Mouse (Mus musculus): ENCODE measurements around the gene Thsd4. TPM values are rescaled to one million over a fixed set of nuclear protein-coding genes. Genes with fewer than 3 reads are reported as not detected.
"Not testable (repeated sequence)": the region's sequence is repeated elsewhere in the genome, so short reads cannot be mapped to it uniquely, and the experiment has no call there.

Gene Thsd4
- total RNA-seq, 2 experiments from 2014 or later = 19.5 to 22.7 TPM

DNA sequence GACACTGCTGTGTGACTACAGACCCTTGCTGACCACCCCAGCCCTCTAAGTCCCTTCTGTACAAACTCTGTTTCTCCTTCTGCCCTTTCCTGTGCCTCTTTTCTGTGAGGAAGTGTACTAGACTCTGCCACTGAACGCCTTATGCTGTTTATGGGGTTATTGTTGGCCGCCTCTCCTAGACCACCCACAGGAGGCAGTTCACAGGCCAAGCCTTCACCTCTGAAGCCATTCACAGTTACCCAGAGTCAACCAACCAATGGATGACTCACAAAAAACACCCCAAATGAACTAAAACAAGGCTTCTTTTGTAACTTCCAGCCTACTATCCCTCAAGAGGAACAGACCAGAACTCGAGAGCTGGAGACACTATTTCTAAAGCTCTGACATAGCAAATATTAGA, 520.4 kb downstream of the Thsd4 start:
- DNase-seq (ENCODE audit: low spot score in 2 of 2) = no peak

DNA sequence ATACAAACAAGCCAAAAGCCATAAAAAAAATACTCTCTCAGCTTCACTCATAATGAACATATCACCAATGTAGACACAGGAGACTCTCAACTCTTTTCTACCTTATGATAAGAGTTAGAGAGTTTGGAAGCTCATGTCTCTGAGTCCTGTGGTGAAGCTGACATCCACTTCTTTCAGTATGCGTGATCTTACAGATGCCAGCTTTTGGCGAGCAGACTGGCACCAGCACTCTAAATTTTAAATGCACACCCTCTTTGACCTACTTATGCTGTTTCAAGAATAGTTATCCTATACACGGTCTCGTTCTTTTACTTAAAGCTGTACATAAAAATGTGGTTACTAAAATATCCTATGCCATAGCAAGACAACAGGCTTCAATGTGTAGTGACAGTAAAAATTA, 524.1 kb downstream of the Thsd4 start:
- DNase-seq (ENCODE audit: low spot score in 2 of 2) = no peak

DNA sequence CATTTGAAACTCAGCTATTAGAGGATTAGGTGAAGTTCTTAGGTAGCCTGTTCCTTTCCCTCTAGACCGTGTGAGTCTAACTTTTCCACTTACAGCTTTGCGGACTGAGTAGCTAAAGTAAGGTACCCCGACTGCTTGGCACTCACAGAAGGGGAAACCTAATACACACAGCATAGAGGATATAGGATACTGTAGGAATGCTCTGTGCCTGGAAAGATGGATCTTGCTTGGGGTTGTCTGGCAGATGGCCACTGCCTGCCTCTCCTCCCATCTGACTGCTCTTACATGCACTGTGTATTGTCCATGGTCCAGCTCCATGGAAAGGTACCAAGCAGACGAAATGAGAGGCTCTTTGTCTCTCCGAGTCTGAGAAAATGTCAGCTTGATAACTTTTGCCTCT, 530.4 kb downstream of the Thsd4 start:
- no peak for DNase-seq (ENCODE audit: low spot score in 2 of 2)

DNA sequence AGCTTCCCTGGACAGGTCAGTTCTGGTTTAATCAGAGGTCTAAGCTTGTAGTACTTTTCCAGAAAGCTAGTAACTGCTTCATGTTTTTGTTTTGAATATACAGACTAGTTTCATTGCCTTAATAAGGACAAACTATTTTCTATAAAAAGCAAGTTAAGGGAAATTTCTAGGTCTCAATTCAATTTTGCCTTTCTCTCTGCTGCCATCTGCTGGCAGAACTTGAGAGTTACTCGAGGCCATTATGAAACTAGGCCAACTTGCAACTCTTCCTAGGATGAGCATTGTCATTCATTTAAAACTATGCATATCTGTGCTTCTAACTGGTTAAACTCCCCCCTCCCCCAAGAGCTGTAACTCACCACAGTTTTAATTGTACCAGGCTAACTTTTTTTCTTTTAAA, 532.0 kb downstream of the Thsd4 start:
- peak; percentile 79 to 82 for DNase-seq (ENCODE audit: low spot score in 2 of 2)

DNA sequence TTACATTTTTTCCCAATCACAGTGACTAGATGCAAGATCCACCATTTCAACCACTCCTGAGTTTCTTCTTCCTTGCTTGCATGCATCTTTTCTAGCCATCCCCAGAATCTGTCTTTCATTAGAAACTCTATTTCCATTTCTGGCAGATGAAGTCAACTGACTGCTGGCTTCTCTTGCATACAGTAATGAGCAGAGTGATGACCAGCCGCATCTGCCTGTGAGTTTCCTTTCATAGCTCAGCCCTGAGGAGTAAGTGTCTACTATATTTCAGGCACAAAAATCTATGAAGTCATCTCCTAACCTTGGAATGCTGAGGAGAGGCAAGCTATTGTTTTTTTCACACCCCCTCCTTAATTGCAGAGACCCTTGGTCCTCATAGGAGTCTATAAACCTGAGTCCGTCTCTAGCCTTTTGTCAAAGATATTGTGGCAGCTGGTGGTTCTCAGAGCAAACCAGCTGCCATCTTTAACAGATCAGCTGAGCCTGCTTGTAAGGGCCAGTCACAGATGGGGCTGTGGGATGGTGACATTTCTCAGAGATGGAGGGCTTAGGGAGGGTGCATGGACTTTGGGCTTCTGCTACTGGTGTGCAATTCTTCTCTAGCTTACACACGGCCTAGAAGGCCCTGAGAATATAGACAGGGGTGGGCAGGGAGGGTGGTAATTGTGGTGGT, 535.8 kb downstream of the Thsd4 start:
- DNase-seq (ENCODE audit: low spot score in 2 of 2) = no peak

DNA sequence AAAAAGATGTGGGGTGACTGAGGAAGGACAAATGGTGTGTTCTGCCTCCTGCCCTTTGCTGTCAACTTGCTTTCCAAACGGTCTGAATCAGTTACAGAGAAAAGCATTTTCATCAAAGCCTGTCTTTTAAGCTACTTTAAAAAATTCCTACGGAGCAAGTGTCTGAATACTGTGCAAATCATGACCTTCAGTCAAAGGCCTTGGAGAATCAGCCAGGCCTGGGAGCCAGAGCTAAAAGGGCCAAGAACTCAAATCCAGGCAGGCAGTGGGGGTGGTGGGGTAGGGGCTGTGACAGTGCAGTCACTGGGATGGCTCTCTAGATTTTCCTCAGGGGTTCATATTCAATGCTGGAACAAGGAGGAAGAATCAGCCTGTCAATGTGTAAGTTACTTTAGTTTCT, 540.7 kb downstream of the Thsd4 start:
- no peak for DNase-seq (ENCODE audit: low spot score in 2 of 2)

DNA sequence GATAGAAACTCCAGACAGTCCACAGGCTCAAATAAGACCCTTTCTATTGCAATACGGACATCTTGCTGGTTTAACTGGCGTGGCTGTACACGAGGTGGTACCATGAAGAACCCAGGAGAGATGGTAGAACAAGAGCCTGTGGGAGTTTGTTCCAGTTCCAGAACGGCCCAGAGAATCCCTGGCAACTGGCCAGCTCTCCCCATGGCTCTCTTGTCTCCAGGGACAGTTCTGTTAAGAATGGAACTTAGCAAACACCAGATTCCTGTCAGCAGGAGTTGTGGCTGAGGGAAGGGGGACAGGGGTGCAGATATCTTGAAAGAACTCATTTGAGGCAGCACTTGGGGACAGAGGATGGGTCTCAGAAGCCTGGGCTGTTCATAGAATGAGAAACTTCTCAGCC, 550.6 kb downstream of the Thsd4 start:
- DNase-seq (ENCODE audit: low spot score in 2 of 2) = no peak

DNA sequence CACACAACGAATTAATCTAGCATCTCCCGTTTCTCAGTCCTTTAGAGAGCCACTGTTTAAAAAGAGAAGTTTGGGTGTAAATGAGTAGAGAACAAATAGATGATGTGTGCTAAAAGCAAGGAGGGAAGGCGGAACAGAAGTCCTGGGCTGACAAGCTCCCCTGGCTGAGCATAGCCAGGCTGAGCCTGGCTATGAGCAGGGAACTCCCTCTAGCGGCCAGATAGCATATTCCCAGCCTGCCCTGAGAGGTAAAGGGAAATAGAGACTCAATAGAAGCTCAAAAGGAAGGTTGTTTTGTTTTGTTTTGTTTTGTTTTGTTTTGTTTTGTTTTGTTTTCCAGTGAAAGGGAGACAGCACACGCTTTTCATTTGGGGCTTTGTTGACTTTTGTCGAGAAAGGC, 552.5 kb downstream of the Thsd4 start:
- peak; percentile 69 to 75 for DNase-seq (ENCODE audit: low spot score in 2 of 2)

DNA sequence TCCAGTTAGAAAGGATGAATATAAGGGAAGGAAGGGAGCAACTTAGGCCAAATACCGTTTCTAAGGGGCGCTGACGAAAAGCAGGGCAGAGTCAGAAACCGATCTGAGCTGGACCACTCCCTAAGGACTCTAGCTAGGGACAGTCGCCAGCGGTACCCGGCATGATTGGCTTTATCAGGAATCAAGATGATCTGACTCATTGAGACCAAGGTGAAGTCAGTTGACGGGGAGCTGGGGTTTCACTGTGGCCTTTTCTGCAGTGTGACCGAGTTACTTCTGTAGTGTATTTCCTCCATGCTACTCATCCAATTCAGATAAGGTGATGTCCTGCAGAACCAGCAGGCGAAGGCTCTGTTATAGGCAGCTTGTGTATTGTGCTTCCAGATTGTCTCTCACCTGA, 556.8 kb downstream of the Thsd4 start:
- DNase-seq (ENCODE audit: low spot score in 2 of 2) = no peak

DNA sequence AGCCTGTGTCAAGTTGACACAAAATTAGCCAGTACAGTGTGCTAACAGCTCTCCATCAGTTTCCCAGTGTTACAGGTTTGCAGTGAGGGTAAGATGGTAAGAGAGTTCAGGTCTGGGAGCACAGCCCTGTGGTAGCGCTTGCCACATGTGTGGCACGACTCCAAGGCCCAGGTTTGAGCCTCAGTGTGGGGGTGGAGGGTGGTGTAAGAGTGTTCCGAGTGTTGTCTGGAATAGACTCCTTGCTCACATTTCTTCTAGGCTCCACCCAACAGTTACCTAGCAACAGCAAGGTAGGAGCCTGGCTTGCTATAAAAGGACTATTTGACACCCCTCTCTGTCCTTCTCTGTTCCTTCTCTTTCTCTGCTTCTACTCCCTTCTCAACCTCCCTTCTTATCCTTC, 557.5 kb downstream of the Thsd4 start:
- no peak for DNase-seq (ENCODE audit: low spot score in 2 of 2)

DNA sequence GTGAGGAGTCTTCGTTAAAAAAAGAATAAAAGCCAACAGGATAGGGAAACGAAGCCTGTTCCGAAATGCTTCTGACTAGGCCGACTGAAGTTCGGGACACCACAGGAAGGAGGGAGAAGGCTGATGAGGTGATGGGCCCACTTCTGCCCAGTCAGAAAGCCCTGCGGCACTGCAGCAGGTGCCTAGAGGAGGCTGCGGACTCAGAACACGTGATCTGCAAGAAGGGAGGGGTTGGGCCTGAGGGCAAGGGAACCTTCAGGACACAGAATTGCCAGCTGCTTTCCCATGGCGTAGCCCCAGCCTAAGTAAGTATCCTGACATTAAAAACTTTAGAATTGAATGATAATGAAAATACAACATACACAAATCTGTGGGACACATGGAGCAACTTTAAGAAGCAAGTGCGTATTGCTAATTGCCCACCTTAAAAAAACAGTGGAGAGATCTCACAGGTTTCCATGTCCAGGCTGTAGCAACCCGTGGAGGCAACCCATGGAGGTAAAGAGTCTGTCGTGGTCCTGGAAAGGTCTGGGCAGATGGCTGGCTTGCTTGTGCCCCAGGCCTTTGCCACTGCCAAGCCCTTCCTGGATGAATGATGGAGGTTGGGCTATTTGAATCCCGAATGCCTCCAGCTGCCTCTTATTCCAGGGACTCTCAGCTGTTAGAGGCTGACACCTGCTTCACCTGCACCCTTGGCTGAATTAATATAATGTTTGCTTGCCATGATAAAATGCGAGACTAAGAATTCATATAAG, 560.5 kb downstream of the Thsd4 start:
- no peak for DNase-seq (ENCODE audit: low spot score in 2 of 2)

DNA sequence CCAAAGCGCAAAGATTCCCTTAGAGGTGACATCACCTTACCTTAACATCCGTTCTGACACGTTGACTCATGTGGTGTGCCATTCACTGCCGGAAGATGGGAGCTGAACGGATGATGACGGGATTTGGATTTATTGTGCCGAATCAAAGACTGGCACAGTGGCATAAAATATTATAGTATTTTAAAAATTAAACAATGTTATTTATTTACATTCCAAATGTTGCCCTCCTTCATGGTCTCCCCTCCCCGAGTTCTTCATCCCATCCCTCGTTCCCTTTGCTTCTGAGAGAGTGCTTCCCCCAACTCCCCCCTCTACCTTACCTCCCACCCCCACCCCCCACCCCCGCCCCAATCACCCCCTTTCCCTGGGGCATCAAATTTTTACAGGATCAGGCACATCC, 561.3 kb downstream of the Thsd4 start, which contains the start of gene Nr2e3:
Gene Nr2e3, minus strand, starts transcription at position 101 of the 400 bp plus-strand sequence.
- DNase-seq (ENCODE audit: low spot score in 2 of 2) = no peak

DNA sequence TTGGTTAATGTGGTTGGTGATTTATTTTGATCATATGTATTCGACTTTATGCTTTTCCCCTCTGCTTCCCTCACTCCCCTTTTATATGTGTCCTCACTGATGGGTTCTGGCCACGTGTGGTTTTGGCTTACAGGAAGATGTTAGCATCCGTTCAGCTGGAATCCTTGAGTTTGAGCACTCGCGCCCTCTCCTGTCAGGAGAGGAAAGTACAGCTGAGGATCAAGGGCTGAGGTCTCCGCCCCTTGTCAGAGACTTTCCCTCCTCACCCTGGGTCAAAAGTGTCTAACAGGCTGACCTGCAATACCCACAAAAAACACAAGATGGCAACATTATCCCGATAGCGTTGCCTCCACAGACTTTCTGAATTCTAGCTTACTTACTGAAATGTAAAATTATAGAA, 562.6 kb downstream of the Thsd4 start:
- peak; percentile 76 to 80 for DNase-seq (ENCODE audit: low spot score in 2 of 2)

DNA sequence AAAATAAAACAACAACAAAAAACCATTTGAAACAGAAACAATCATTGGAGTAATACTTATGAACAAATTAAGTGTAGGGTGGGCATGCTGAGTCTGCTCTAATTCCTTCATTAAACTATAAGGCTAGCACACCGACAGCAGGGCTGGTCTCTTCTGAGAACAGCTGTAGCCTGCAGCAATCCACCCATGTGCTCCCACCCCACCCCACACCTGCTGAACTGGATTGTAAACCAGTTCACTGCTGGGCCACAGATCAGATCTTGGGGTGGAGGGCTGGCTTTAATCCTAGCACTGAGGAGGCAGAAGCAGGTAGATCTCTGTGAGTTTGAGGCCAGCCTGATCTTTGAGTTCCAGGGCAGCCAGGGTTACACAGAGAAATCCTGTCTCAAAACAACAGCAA, 563.7 kb downstream of the Thsd4 start:
- not testable (repeated sequence) for DNase-seq (ENCODE audit: low spot score in 2 of 2)

DNA sequence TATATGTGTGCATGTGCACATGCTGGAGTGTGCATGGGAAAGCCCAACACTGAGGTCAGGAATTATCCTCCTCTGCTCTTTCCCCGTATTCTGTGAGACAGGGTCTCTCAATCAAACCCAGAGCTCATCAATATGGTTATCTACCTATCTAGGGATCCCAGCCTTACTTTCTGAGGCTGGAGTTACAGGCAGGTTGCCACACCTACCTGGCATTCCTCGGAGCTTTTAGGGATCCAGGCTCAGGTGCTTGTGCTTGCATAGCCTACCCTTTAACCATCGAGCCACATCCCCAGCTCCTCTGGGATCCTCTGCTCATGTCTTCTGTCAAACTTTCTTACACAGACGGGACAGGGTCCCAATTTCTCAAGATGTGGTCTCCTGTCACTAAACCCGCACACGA, 565.4 kb downstream of the Thsd4 start:
- DNase-seq (ENCODE audit: low spot score in 2 of 2) = no peak

DNA sequence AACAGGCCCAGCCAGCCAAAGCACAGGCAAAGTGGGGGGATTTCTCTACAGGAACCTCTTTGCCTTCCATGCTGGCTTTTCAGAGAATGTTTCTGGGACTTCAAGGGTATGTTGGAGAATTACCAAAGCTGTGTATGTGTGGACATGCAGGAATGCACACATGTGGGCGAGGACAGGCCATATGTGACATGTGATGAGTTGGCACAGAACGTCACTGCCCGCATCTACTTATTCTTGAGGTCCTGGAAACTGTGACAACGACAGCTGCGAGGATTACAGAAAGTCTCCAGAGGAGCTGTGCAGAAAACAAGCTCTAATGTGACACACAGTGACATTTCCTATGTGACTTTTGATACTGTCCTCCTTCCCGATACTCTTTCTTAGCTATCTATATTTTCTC, 566.2 kb downstream of the Thsd4 start:
- no peak for DNase-seq (ENCODE audit: low spot score in 2 of 2)

DNA sequence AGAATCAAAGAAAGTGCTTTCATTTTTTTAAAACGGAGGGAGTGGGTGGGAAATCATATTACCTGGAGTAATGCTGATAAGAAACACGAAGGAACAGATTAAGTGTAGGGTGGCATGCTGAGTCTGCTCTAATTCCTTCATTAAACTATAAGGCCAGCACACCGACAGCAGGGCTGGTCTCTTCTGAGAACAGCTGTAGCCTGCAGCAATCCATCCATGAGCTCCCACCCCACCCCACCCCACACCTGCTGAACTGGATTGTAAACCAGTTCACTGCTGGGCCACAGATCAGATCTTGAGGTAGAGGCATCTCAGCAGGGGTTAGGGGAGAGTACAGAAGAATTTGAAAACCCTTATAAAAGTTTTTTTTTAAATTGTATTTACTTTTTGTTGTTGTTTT, 566.6 kb downstream of the Thsd4 start:
- no peak for DNase-seq (ENCODE audit: low spot score in 2 of 2)

DNA sequence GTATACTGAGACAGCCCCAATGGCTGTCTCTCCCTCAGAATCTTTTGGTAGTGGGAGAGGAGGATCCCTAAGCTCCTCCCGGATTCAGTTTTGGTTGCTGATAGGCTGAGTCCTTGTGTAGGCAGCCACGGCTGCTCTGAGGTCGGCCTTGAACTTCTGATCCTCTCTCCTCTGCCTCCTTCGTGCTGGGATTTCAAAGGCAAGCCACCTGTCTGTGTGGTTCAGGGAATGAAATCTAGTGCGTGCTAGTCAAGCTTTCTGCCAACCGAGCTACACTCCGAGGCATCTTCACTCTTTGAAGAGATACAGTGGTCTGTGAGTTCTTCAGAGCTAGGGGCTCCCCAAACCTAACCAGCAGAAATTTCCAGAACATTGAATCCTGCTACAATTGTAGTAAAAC, 568.3 kb downstream of the Thsd4 start:
- no peak for DNase-seq (ENCODE audit: low spot score in 2 of 2)

DNA sequence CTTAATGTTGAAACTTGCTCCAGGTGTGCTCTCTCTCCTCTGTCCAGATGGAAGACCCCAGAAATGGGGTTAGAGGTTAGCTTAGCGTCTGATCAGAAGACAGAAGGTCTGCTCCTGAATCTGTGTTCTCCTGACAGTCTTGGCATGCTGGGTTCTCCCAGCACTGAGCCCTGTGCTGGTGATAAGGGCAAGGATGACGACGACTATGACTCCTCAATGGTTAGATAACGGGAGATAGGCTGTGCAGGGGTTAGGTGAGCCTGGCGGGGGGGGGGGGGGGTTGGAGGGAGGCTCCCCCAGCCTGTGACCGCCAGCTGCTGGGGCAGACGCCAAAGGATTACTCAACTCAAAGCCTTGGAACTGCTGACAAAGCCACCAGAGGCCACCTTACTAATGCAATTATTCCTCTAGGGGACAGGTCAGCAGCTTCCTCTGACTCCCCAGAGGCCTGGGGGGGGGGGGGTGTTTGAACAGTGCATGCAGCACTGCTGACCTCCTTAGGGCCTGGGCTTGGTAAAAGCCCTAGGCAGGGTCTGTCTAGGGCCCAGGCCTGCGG, 569.3 kb downstream of the Thsd4 start:
- DNase-seq (ENCODE audit: low spot score in 2 of 2) = no peak

DNA sequence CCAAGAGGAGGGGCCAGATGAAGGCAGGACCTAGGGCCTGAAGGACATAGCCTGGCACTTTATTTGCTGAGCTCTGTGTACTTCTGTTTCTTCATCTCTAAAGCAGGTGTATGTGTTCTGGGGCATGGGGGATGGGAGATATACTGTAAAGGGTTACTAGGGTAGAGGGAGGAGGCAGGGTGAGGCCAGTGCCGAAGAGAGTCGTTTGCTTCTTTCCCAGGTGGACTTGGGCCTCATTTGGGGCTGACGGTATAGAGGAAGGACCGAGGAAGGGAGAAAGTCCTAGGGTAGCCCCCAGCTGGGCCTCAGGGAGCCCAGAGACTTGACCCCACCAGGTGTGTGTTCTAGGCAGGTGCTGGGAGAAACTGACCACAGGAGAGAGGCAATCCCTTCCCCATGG, 569.9 kb downstream of the Thsd4 start:
- no peak for DNase-seq (ENCODE audit: low spot score in 2 of 2)

DNA sequence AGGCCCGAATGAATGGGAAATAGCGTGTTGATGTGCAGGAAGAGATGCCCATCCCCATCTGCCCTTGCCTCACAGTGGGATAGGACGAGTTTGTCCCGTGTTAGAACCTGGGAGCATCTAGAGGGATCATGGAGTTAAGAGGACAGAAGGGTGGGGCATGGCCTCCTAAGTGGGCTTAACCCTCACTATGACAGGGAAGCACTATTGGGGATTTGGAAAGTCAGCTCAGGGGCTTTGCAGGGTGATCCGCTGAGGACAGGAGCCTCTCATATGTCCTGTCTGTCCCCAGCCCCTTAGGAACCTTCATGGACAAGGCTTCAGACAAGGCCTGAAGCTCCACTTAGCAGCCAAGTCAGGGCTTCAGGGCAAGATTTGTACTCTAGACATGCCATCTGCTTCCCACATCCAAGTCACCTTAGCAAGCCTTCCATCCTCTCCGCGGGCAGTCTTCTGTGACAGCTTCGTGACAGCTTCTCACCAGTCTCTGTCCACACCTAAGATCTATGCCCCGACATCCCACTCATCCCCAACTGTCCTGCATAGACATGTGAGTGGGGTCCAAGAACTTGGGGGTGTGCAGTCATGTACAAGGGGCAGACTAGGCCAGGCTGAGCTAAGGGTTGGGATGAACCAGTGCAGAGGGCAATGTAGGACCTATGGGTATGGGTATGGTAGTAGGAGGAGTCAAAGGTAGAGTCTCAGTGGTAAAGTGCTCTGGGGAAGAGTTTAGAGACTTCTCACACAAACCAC, 570.7 kb downstream of the Thsd4 start:
- DNase-seq (ENCODE audit: low spot score in 2 of 2) = no peak

DNA sequence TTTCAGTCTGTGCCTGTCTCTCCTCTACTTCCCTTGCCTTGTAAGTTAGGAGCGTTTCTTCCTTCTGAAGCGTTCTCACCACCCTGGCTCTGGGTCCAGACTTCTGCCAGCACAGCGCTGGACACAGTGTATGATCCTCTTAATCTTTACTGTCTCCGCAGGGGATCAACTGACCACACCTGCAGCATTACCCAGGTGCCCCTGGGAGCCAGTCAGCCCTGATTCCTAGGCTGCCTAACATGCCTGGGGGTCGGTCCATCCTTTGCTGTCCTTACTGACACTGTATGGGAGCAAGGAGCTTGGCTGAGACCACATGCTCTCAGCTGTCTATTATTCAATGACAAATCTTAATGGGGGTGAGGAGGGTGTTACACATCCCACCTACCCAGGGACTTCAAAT, 571.9 kb downstream of the Thsd4 start:
- DNase-seq (ENCODE audit: low spot score in 2 of 2) = no peak

All from layer of hippocampus, postnatal 10 days (tissue).